Mouse (Mus musculus) ES-Bruce4 (cell line): ENCODE data around the gene Nfkbia.

Source experiments
- CTCF ChIP-seq: IDR thresholded peaks from one replicate; pipeline ENCODE4 v1.8.1; 2011; ENCODE audit warnings: low read depth, low read length
- POLR2A ChIP-seq: IDR thresholded peaks from one replicate; pipeline ENCODE4 v1.8.1; 2011; ENCODE audit warnings: low read length; ENCODE audit not compliant: insufficient read depth

DNA sequence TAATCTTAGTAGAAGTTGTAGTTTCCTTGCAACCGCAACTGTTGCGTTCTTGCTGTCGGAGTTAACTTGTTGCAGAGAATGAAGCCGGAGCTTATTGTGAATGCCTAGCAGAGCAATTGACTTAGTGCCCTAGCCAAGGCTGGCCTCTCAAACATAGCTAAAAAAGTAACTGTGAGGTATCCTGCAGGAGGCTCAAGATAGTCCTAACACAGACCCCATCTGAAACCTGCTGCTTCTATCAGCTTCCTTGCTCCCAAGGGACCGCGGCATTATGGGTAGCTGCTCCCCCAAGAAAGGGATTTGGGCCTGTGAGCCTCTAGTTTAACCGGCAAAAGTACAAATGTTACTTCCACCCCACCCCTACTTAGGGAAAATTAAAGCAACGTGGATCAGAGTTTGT lies 934 bp upstream of the Nfkbia start:
- TF ChIP-seq CTCF, result no peak
- TF ChIP-seq POLR2A, result no peak
